Mouse (Mus musculus) olfactory bulb, adult 2 months (tissue): ENCODE results near the gene Akt3. TPM values are rescaled to one million over a fixed set of nuclear protein-coding genes. Genes with fewer than 3 reads are reported as not detected.

Experiments used
- H3K27ac ChIP-seq: fragments of 200-500 bp; 2 replicates; pipeline ENCODE4 v1.5.1; 2012; ENCODE audit warnings: low read depth, low read length; ENCODE audit not compliant: insufficient read depth
- H3K4me1 ChIP-seq: fragments of 200-500 bp; 2 replicates; pipeline ENCODE4 v1.6.1; 2012; ENCODE audit warnings: low read length; ENCODE audit not compliant: control insufficient read depth, insufficient read depth
- H3K4me3 ChIP-seq: fragments of 200-500 bp; 2 replicates; pipeline ENCODE4 v1.5.1; 2012; ENCODE audit warnings: mild to moderate bottlenecking, low read depth, low read length, moderate library complexity; ENCODE audit not compliant: insufficient read depth
- CTCF ChIP-seq: fragments of 200-500 bp; IDR thresholded peaks from 2 replicates; pipeline ENCODE4 v1.5.1; 2012; ENCODE audit warnings: low read depth, mild to moderate bottlenecking, low read length, moderate library complexity; ENCODE audit not compliant: insufficient read depth
- POLR2A ChIP-seq: fragments of 200-500 bp; IDR thresholded peaks from 2 replicates; pipeline ENCODE4 v1.6.1; 2012; ENCODE audit warnings: mild to moderate bottlenecking, low read depth, low read length, moderate library complexity; ENCODE audit not compliant: insufficient read depth
- WGBS: fragments of 180-500 bp; shearing (Covaris S2); methylation state at CpG from one replicate; pipeline ENCODE4 v1.1.7; 2018; 5-methylcytosine and 5-hydroxymethylcytosine counted together
- polyA plus RNA-seq: library from polyadenylated mRNA; stranded (reverse); fragments of >200 nt; gene quantifications from 2 replicates; pipeline ENCODE4 v1.2.4, GENCODE M21; 2012; ENCODE audit warnings: low replicate concordance; ENCODE audit not compliant: missing spikeins, insufficient read depth, insufficient read length

Akt3 gene
- polyA plus RNA-seq, 1 experiment = 204 TPM

- no peak overlapping the region for H3K4me3 ChIP-seq
- peaks cover 7% of the 10 kb centered on the region; the same call in 1 of the 2 replicates for H3K4me1 ChIP-seq
- WGBS = 72% methylated on average over 1 of the region's 1 CpGs
- TF ChIP-seq POLR2A (no peak), CTCF (no peak)
- no peak overlapping the region for H3K27ac ChIP-seq
These were observed 244.7 kb downstream of the Akt3 start for GRCm38 (mm10) chr1:177013313-177013712.

GRCm38 (mm10) chr1:177012774-177013173 lies 245.2 kb downstream of the Akt3 start:
- Histone ChIP-seq H3K27ac (no peak overlapping the region), H3K4me1 (peaks cover 7% of the 10 kb centered on the region; the same call in 1 of the 2 replicates), H3K4me3 (no peak overlapping the region)
- TF ChIP-seq POLR2A = no peak
- no peak for TF ChIP-seq CTCF
- WGBS = 82% methylated on average over 3 of the region's 3 CpGs

- WGBS = 85% methylated on average over 13 of the region's 13 CpGs
- peaks cover 6% of the 10 kb centered on the region; the same call in 1 of the 2 replicates for H3K4me1 ChIP-seq
- no peak for TF ChIP-seq CTCF
- no peak for TF ChIP-seq POLR2A
- H3K27ac ChIP-seq = no peak overlapping the region
- H3K4me3 ChIP-seq = no peak overlapping the region
These were observed 246.3 kb downstream of the Akt3 start for GRCm38 (mm10) chr1:177011688-177012087.

- H3K27ac ChIP-seq = no peak overlapping the region
- WGBS = 86% methylated on average over 6 of the region's 6 CpGs
- TF ChIP-seq POLR2A (no peak), CTCF (no peak)
These were observed 247.2 kb downstream of the Akt3 start for GRCm38 (mm10) chr1:177010607-177011302.

GRCm38 (mm10) chr1:177010041-177010440 lies 248.0 kb downstream of the Akt3 start:
- Histone ChIP-seq H3K4me3 (no peak overlapping the region), H3K27ac (no peak overlapping the region), H3K4me1 (peaks cover 4% of the 10 kb centered on the region; the same call in 1 of the 2 replicates)
- WGBS = 64% methylated on average over 3 of the region's 3 CpGs
- TF ChIP-seq POLR2A (no peak), CTCF (no peak)

More at GRCm38 (mm10) chr1:177010607-177011302, 247.2 kb downstream of the Akt3 start:
- H3K4me3 ChIP-seq = no peak overlapping the region
- peaks cover 5% of the 10 kb centered on the region; the same call in 1 of the 2 replicates for H3K4me1 ChIP-seq

GRCm38 (mm10) chr1:177008777-177009176 lies 249.2 kb downstream of the Akt3 start:
- Histone ChIP-seq H3K4me3 (no peak overlapping the region), H3K4me1 (no peaks in the 10 kb centered on the region), H3K27ac (no peak overlapping the region)
- TF ChIP-seq POLR2A (no peak), CTCF (no peak)
- WGBS = 98% methylated on average over 1 of the region's 1 CpGs

GRCm38 (mm10) chr1:177007405-177007804 lies 250.6 kb downstream of the Akt3 start:
- H3K27ac ChIP-seq = no peak overlapping the region
- 100% methylated on average over 3 of the region's 3 CpGs for WGBS
- H3K4me1 ChIP-seq = peaks cover 4% of the 10 kb centered on the region; the same call in 1 of the 2 replicates
- TF ChIP-seq POLR2A (no peak), CTCF (no peak)
- no peak overlapping the region for H3K4me3 ChIP-seq

- no peak overlapping the region for H3K4me3 ChIP-seq
- WGBS = 90% methylated on average over 4 of the region's 4 CpGs
- TF ChIP-seq POLR2A (no peak), CTCF (no peak)
- H3K4me1 ChIP-seq = peaks cover 4% of the 10 kb centered on the region; the same call in 1 of the 2 replicates
- H3K27ac ChIP-seq = no peak overlapping the region
These were observed 253.8 kb downstream of the Akt3 start for GRCm38 (mm10) chr1:177004041-177004741.

- Histone ChIP-seq H3K4me1 (peaks cover 4% of the 10 kb centered on the region), H3K4me3 (no peak overlapping the region), H3K27ac (no peak overlapping the region)
- no peak for TF ChIP-seq POLR2A
- TF ChIP-seq CTCF = no peak
- 22% methylated on average over 6 of the region's 6 CpGs for WGBS
These were observed 255.1 kb downstream of the Akt3 start for GRCm38 (mm10) chr1:177002951-177003350.
